Mouse (Mus musculus) right cerebral cortex, adult 18-20 months (tissue): ENCODE measurements around the gene Tmem72.

Experiments used
- DNase-seq: peaks from one replicate; pipeline ENCODE4 v3.0.0; 2022; ENCODE audit warnings: mixed read lengths

Gene Tmem72

GRCm38 (mm10) chr6:116716666-116717065 is at the start of gene Tmem72:
Gene Tmem72 (minus strand): TSS chr6:116716913.
- DNase-seq: no peak

- DNase-seq: no peak
These were observed 47.8 kb upstream of the Tmem72 start for GRCm38 (mm10) chr6:116764524-116764923.

GRCm38 (mm10) chr6:116762333-116762732 is 45.6 kb upstream of the Tmem72 start:
- no peak for DNase-seq

- DNase-seq: no peak
These were observed 43.5 kb upstream of the Tmem72 start for GRCm38 (mm10) chr6:116760181-116760580.

GRCm38 (mm10) chr6:116756364-116756763 is 39.7 kb upstream of the Tmem72 start:
- DNase-seq: no peak

GRCm38 (mm10) chr6:116738046-116738445 is 21.3 kb upstream of the Tmem72 start:
- DNase-seq: no peak

- DNase-seq: no peak
These were observed 18.6 kb upstream of the Tmem72 start for GRCm38 (mm10) chr6:116735361-116735760.

GRCm38 (mm10) chr6:116733577-116733976 is 16.9 kb upstream of the Tmem72 start:
- no peak for DNase-seq

- DNase-seq: no peak
These were observed 7.9 kb upstream of the Tmem72 start for GRCm38 (mm10) chr6:116724489-116725160.

GRCm38 (mm10) chr6:116718920-116719319 is 2.2 kb upstream of the Tmem72 start:
- no peak for DNase-seq

GRCm38 (mm10) chr6:116718361-116718760 is 1.6 kb upstream of the Tmem72 start:
- DNase-seq: no peak

GRCm38 (mm10) chr6:116717851-116718250 is 1.1 kb upstream of the Tmem72 start:
- no peak for DNase-seq

GRCm38 (mm10) chr6:116715166-116715565 is 1.5 kb downstream of the Tmem72 start:
- no peak for DNase-seq

- DNase-seq: no peak
These were observed 2.1 kb downstream of the Tmem72 start for GRCm38 (mm10) chr6:116714576-116714975.

- DNase-seq: no peak
These were observed 2.7 kb downstream of the Tmem72 start for GRCm38 (mm10) chr6:116713966-116714365.

- DNase-seq: no peak
These were observed 4.2 kb downstream of the Tmem72 start for GRCm38 (mm10) chr6:116712503-116712902.

- DNase-seq: no peak
These were observed 4.7 kb downstream of the Tmem72 start for GRCm38 (mm10) chr6:116712062-116712461.

- no peak for DNase-seq
These were observed 12.4 kb downstream of the Tmem72 start for GRCm38 (mm10) chr6:116704320-116704719.

- DNase-seq: no peak
These were observed 15.9 kb downstream of the Tmem72 start for GRCm38 (mm10) chr6:116700821-116701220.

GRCm38 (mm10) chr6:116697896-116698425 is 18.8 kb downstream of the Tmem72 start:
- no peak for DNase-seq

- no peak for DNase-seq
These were observed 19.3 kb downstream of the Tmem72 start for GRCm38 (mm10) chr6:116697413-116697812.

GRCm38 (mm10) chr6:116694346-116694745 is 22.4 kb downstream of the Tmem72 start:
- DNase-seq: no peak

- no peak for DNase-seq
These were observed 23.1 kb downstream of the Tmem72 start for GRCm38 (mm10) chr6:116693639-116694038.

GRCm38 (mm10) chr6:116682317-116682716 is 34.4 kb downstream of the Tmem72 start:
- DNase-seq: no peak
